Mouse (Mus musculus): Measurements from ENCODE around the gene Hspa12b.

The Hspa12b gene

GRCm38 (mm10) chr2:131129836-131130235, 2.8 kb downstream of the Hspa12b start:
- DNase-seq (ENCODE audit: low spot score) = no peak

- DNase-seq (ENCODE audit: low spot score) = no peak
These were observed 3.8 kb downstream of the Hspa12b start for GRCm38 (mm10) chr2:131130849-131131248.

- no peak for DNase-seq (ENCODE audit: low spot score)
These were observed 5.2 kb downstream of the Hspa12b start for GRCm38 (mm10) chr2:131132111-131132888.

GRCm38 (mm10) chr2:131132930-131133547, 6.0 kb downstream of the Hspa12b start, which contains the start of gene Gm11037:
Gene Gm11037, plus strand, starts transcription at chr2:131133497.
- no peak for DNase-seq (ENCODE audit: low spot score)

GRCm38 (mm10) chr2:131134381-131134780, 7.3 kb downstream of the Hspa12b start:
- DNase-seq (ENCODE audit: low spot score) = no peak

- DNase-seq (ENCODE audit: low spot score) = no peak
These were observed 7.8 kb downstream of the Hspa12b start for GRCm38 (mm10) chr2:131134826-131135400.

- no peak for DNase-seq (ENCODE audit: low spot score)
These were observed 8.6 kb downstream of the Hspa12b start for GRCm38 (mm10) chr2:131135521-131136139.

- no peak for DNase-seq (ENCODE audit: low spot score)
These were observed 11.2 kb downstream of the Hspa12b start for GRCm38 (mm10) chr2:131138296-131138695.

- DNase-seq (ENCODE audit: low spot score) = no peak
These were observed 11.7 kb downstream of the Hspa12b start for GRCm38 (mm10) chr2:131138760-131139159.

- DNase-seq (ENCODE audit: low spot score) = no peak
These were observed 12.2 kb downstream of the Hspa12b start for GRCm38 (mm10) chr2:131139287-131139686.

- no peak for DNase-seq (ENCODE audit: low spot score)
These were observed 12.9 kb downstream of the Hspa12b start for GRCm38 (mm10) chr2:131139886-131140532.

GRCm38 (mm10) chr2:131140533-131140905, 13.4 kb downstream of the Hspa12b start:
- no peak for DNase-seq (ENCODE audit: low spot score)

GRCm38 (mm10) chr2:131141336-131141986, 14.4 kb downstream of the Hspa12b start:
- no peak for DNase-seq (ENCODE audit: low spot score)

- peak; percentile 24 for DNase-seq (ENCODE audit: low spot score)
These were observed 15.5 kb downstream of the Hspa12b start for GRCm38 (mm10) chr2:131142592-131142991.

- DNase-seq (ENCODE audit: low spot score) = no peak
These were observed 16.1 kb downstream of the Hspa12b start for GRCm38 (mm10) chr2:131143007-131143780.

GRCm38 (mm10) chr2:131145121-131145520, 18.0 kb downstream of the Hspa12b start:
- DNase-seq (ENCODE audit: low spot score) = no peak

GRCm38 (mm10) chr2:131145536-131145935, 18.5 kb downstream of the Hspa12b start:
- no peak for DNase-seq (ENCODE audit: low spot score)

- DNase-seq (ENCODE audit: low spot score) = no peak
These were observed 19.3 kb downstream of the Hspa12b start for GRCm38 (mm10) chr2:131146193-131147042.

- no peak for DNase-seq (ENCODE audit: low spot score)
These were observed 19.9 kb downstream of the Hspa12b start for GRCm38 (mm10) chr2:131147043-131147365.

Data from left cerebral cortex, adult 11 months (tissue).